Mouse (Mus musculus) thymus, adult 2 months (tissue): ENCODE measurements at regions not wholly inside any gene's neighbourhood (a gene's known extent, or its start where the extent isn't known, plus 50 kb on each side); places are given as distances from the start of the nearest gene placed in this dataset.

ENCODE experiments used
- CTCF ChIP-seq: fragments of 200-500 bp; IDR thresholded peaks from 2 replicates; pipeline ENCODE4 v1.5.1; 2012; ENCODE audit warnings: mild to moderate bottlenecking, control low read depth, low read length, moderate library complexity, borderline replicate concordance; ENCODE audit not compliant: control insufficient read depth, poor library complexity, insufficient read depth; ENCODE audit errors: extremely low read depth
- POLR2A ChIP-seq: fragments of 200-500 bp; IDR thresholded peaks from 2 replicates; pipeline ENCODE4 v1.6.1; 2012; ENCODE audit warnings: mild to moderate bottlenecking, low read length, control low read depth, moderate library complexity; ENCODE audit not compliant: control insufficient read depth, poor library complexity, insufficient read depth; ENCODE audit errors: extremely low read depth

GRCm38 (mm10) chr10:25677889-25678288, 141.8 kb upstream of the Smlr1 start:
- TF ChIP-seq CTCF (no peak), POLR2A (no peak)
